In genomic region chr5:35920557-35920956, GRCm38 (mm10) we compare ENCODE assay signal across 12 mouse cellular contexts. TPM values are rescaled to one million over a fixed set of nuclear protein-coding genes. Genes with fewer than 3 reads are reported as not detected.
DNase-seq lines count a peak whose midpoint lies in the region; ATAC-seq and TF ChIP-seq lines count a peak whose summit lies in the region.
"Had no signal": no experiment of that assay in that cellular context is flagged by ENCODE, and none has a peak within 500 bp of the region (broad histone marks: within the 10 kb centered on the region; RNA-seq: fewer than 3 reads in every experiment).

No protein-coding gene starts in this region.

- no peak for ATAC-seq in heart, embryonic 12.5 days (ENCODE audit: insufficient number of reproducible peaks, low FRiP score)
- no peak for ATAC-seq in kidney, postnatal 0 days (replicated peaks; ENCODE audit: low FRiP score, low read depth)
- no peak for ATAC-seq in limb, embryonic 13.5 days (ENCODE audit: low FRiP score, low read depth)

- H3K27ac ChIP-seq in heart, embryonic 12.5 days (ENCODE audit: poor library complexity, severe bottlenecking), result peak overlapping the region; percentile 100
- peak overlapping the region; percentile 92 for H3K27ac ChIP-seq in kidney, postnatal 0 days
- peak overlapping the region; percentile 87 for H3K27ac ChIP-seq in limb, embryonic 13.5 days
- H3K27ac ChIP-seq: liver, embryonic 14.5 days had no signal

- 0 out of 2 replicates have a peak overlapping the region, but pooled peaks have one; percentile 16 for H3K9ac ChIP-seq in heart, embryonic 12.5 days
- H3K9ac ChIP-seq in kidney, postnatal 0 days (ENCODE audit: low read depth, low read length), result peak overlapping the region; percentile 40; the same call in 1 of the 2 replicates
- 0 out of 2 replicates have a peak overlapping the region, but pooled peaks have one; percentile 55 for H3K9ac ChIP-seq in limb, embryonic 13.5 days
- H3K9ac ChIP-seq: liver, embryonic 14.5 days had no signal

- H3K27me3 ChIP-seq in heart, embryonic 12.5 days (replicated peaks), result no peaks in the 10 kb centered on the region
- H3K27me3 ChIP-seq in kidney, postnatal 0 days (ENCODE audit: insufficient read depth, low read length), result no peaks in the 10 kb centered on the region
- no peaks in the 10 kb centered on the region for H3K27me3 ChIP-seq in limb, embryonic 13.5 days

- H3K4me2 ChIP-seq in heart, embryonic 12.5 days, result peak overlapping the region; percentile 60
- H3K4me2 ChIP-seq in kidney, postnatal 0 days (ENCODE audit: low read length), result no peak overlapping the region
- H3K4me2 ChIP-seq in limb, embryonic 13.5 days (replicated peaks), result no peak overlapping the region

- TF ChIP-seq CTCF in kidney, postnatal 0 days (IDR thresholded peaks at IDR 0.05; ENCODE audit: low read depth), result no peak

- H3K9me3 ChIP-seq in heart, embryonic 12.5 days (replicated peaks), result no peaks in the 10 kb centered on the region
- H3K9me3 ChIP-seq in kidney, postnatal 0 days (replicated peaks; ENCODE audit: low read length), result no peaks in the 10 kb centered on the region
- no peaks in the 10 kb centered on the region for H3K9me3 ChIP-seq in limb, embryonic 13.5 days

- no peak overlapping the region for H3K4me3 ChIP-seq in heart, embryonic 12.5 days
- H3K4me3 ChIP-seq in kidney, postnatal 0 days (replicated peaks; ENCODE audit: low read depth, low read length), result no peak overlapping the region
- H3K4me3 ChIP-seq in limb, embryonic 13.5 days, result no peak overlapping the region

- peaks cover 95% of the 10 kb centered on the region for H3K4me1 ChIP-seq in heart, embryonic 12.5 days (replicated peaks)
- H3K4me1 ChIP-seq in kidney, postnatal 0 days (replicated peaks; ENCODE audit: insufficient read depth, low read length), result peaks cover 54% of the 10 kb centered on the region
- H3K4me1 ChIP-seq in limb, embryonic 13.5 days, result peaks cover 85% of the 10 kb centered on the region

- H3K36me3 ChIP-seq in heart, embryonic 12.5 days, result no peaks in the 10 kb centered on the region
- no peaks in the 10 kb centered on the region for H3K36me3 ChIP-seq in kidney, postnatal 0 days (ENCODE audit: insufficient read depth, low read length)
- peaks cover 6% of the 10 kb centered on the region; the same call in 1 of the 2 replicates for H3K36me3 ChIP-seq in limb, embryonic 13.5 days

- DNase-seq in heart, adult 18-20 months, result no peak
- no peak for DNase-seq in kidney, postnatal 0 days (ENCODE audit: low spot score)
- no peak for DNase-seq in kidney, adult 18-20 months
- DNase-seq in brain, adult 2 months (ENCODE audit: low read depth, low spot score), result peak; percentile 44
- DNase-seq in natural killer cell, adult 2 months (ENCODE audit: low spot score in 2 of 2), result no peak
- DNase-seq in urinary bladder, postnatal 4 days (ENCODE audit: low spot score in 2 of 2), result no peak
- DNase-seq: cerebellum, adult 9-11 months; kidney, postnatal 25 days; thymus, postnatal 25 days had no signal

RNA-seq across cellular contexts. Expression of gene Afap1, which starts 27.4 kb away (rescaled TPM):
- 30.5 and 33.1 TPM in 2 replicates for polyA plus RNA-seq in heart, embryonic 12.5 days (2016; fragmentation: Nextera tagmentation; extraction: Ambion mirVana)
- 10 to 100 TPM; 16.9 to 19.2 TPM for total RNA-seq in heart, adult 18-20 months (2021)
- polyA plus RNA-seq in kidney, postnatal 0 days (2015; fragmentation: Nextera tagmentation; extraction: Ambion mirVana), result 19.1 and 19.7 TPM in 2 replicates
- 18.7 and 22.1 TPM in 2 replicates for polyA plus RNA-seq in limb, embryonic 13.5 days (2015; fragmentation: Nextera tagmentation; extraction: Ambion mirVana)
